Mouse (Mus musculus): ENCODE results near the gene Gm3012.
"Not testable (repeated sequence)": the region's sequence is repeated elsewhere in the genome, so short reads cannot be mapped to it uniquely, and the experiment has no call there.

The Gm3012 gene

DNA sequence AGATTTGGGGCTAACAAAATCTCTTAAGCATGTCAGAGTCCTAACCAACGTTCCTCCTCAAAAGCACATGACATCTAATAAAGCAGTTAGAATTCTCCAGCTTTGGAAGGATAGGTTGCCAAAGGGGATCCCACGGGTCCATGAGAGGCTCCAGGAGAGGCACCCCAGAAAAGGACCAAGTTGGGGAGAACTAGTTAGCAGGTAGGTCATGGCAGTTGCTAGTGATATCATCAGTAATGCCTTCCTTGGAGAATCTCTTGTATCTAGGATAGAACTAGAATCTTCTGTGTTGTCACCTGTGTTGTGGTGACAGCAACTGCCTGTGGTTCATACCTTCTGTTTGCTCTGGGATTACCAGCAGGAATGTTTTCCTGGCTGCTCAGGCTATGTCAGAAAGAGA, at the start of gene Gm3012:
Gm3012 (plus strand) TSS at position 301 of the 400 bp plus-strand sequence.
- not testable (repeated sequence) for DNase-seq (ENCODE audit: low read depth, low spot score)

DNA sequence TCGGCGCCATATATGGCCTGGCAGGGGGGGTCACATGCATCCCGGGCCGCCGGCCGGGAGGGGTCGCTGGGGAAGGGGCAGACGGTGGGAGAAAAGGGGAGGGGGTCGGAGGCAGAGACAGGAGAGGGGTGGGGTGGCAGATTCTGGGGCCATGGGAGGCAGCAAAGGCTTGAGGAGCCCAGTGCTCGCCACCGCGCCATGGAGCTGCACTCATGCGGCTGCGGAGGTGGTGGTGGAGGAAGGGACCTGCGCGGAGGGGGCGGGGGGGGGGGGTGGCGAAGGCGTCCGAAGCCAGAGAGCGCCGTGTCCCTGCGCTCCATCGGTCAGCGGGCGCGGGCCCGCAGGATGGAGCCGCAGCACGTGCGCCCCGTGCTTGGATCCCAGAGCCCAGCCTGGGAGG, 17.4 kb downstream of the Gm3012 start, which contains the start of gene Gm3020:
Gm3020 (plus strand) TSS at position 301 of the 400 bp plus-strand sequence.
- DNase-seq (ENCODE audit: low read depth, low spot score), result not testable (repeated sequence)

DNA sequence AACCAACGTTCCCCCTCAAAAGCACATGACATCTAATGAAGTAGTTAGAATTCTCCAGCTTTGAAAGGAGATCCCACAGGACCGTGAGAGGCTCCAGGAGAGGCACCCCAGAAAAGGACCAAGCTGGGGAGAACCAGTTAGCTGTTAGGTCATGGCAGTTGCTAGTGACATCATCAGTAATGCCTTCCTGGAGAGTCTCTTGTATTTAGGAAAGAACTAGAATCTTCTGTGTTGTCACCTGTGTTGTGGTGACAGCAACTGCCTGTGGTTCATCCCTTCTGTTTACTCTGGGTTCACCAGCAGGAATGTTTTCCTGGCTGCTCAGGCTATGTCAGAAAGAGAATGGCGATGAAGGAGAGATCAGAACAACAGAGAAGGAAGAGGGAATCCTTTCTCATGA, 54.2 kb downstream of the Gm3012 start, which contains the start of gene Gm3043:
Gm3043 (plus strand) TSS at position 301 of the 400 bp plus-strand sequence.
- not testable (repeated sequence) for DNase-seq (ENCODE audit: low read depth, low spot score)
